Mouse (Mus musculus) brown adipose tissue, adult 24 weeks (tissue): ENCODE measurements around the gene Mrpl14. TPM values are rescaled to one million over a fixed set of nuclear protein-coding genes. Genes with fewer than 3 reads are reported as not detected.

Experiments
- H3K27ac ChIP-seq: fragments of 200-500 bp; replicated peaks from 2 replicates; pipeline ENCODE4 v1.5.1; 2012; ENCODE audit warnings: low read depth, mild to moderate bottlenecking, low read length
- H3K4me1 ChIP-seq: fragments of 200-500 bp; 2 replicates; pipeline ENCODE4 v1.6.1; 2012; ENCODE audit warnings: low read length, mixed read lengths; ENCODE audit not compliant: control insufficient read depth, insufficient read depth, insufficient read length
- H3K4me3 ChIP-seq: fragments of 200-500 bp; 2 replicates; pipeline ENCODE4 v1.5.1; 2012; ENCODE audit warnings: low read depth, mild to moderate bottlenecking, low read length, moderate library complexity; ENCODE audit not compliant: insufficient read depth
- polyA plus RNA-seq: library from polyadenylated mRNA; stranded (reverse); fragments of >200 nt; gene quantifications from 2 replicates; pipeline ENCODE4 v1.2.4, GENCODE M21; 2012; ENCODE audit not compliant: missing spikeins, insufficient read depth, insufficient read length

Gene Mrpl14
- 138 and 175 TPM in 2 replicates for polyA plus RNA-seq

GRCm38 (mm10) chr17:45686093-45686619 lies at the start of gene Mrpl14:
TSS of gene Mrpl14 (plus strand) at chr17:45686322.
- Histone ChIP-seq H3K4me3 (peak within 1 kb of the TSS; percentile 96), H3K4me1 (peaks cover 5% of the 10 kb centered on the region), H3K27ac (peak within 1 kb of the TSS; percentile 45)

GRCm38 (mm10) chr17:45638596-45639295 lies 47.4 kb upstream of the Mrpl14 start:
- no peak overlapping the region for H3K4me3 ChIP-seq
- H3K27ac ChIP-seq, result no peak overlapping the region
- no peaks in the 10 kb centered on the region for H3K4me1 ChIP-seq

- no peak overlapping the region for H3K27ac ChIP-seq
- no peaks in the 10 kb centered on the region for H3K4me1 ChIP-seq
- no peak overlapping the region for H3K4me3 ChIP-seq
Observed at GRCm38 (mm10) chr17:45641981-45642380, 44.1 kb upstream of the Mrpl14 start.

- H3K27ac ChIP-seq, result no peak overlapping the region
- H3K4me1 ChIP-seq, result no peaks in the 10 kb centered on the region
- no peak overlapping the region for H3K4me3 ChIP-seq
Observed at GRCm38 (mm10) chr17:45642701-45643100, 43.4 kb upstream of the Mrpl14 start.

- Histone ChIP-seq H3K27ac (peak overlapping the region; percentile 40; the same call in 1 of the 2 replicates), H3K4me3 (peak overlapping the region; percentile 28), H3K4me1 (no peaks in the 10 kb centered on the region)
Observed at GRCm38 (mm10) chr17:45644185-45644584, 41.9 kb upstream of the Mrpl14 start.

- Histone ChIP-seq H3K27ac (no peak overlapping the region), H3K4me1 (peaks cover 3% of the 10 kb centered on the region), H3K4me3 (no peak overlapping the region)
Observed at GRCm38 (mm10) chr17:45653233-45653632, 32.9 kb upstream of the Mrpl14 start.

GRCm38 (mm10) chr17:45655820-45656219 lies 30.3 kb upstream of the Mrpl14 start:
- Histone ChIP-seq H3K4me3 (no peak overlapping the region), H3K4me1 (peaks cover 3% of the 10 kb centered on the region), H3K27ac (no peak overlapping the region)

GRCm38 (mm10) chr17:45659225-45659624 lies 26.9 kb upstream of the Mrpl14 start, which contains the start of gene Capn11:
TSS of gene Capn11 (minus strand) at chr17:45659325.
- no peaks in the 10 kb centered on the region for H3K4me1 ChIP-seq
- H3K27ac ChIP-seq, result no peak within 1 kb of the TSS
- H3K4me3 ChIP-seq, result no peak within 1 kb of the TSS

GRCm38 (mm10) chr17:45663106-45663919 lies 22.8 kb upstream of the Mrpl14 start:
- Histone ChIP-seq H3K4me3 (no peak overlapping the region), H3K4me1 (no peaks in the 10 kb centered on the region), H3K27ac (no peak overlapping the region)

GRCm38 (mm10) chr17:45664608-45665007 lies 21.5 kb upstream of the Mrpl14 start:
- H3K4me3 ChIP-seq, result no peak overlapping the region
- no peak overlapping the region for H3K27ac ChIP-seq
- no peaks in the 10 kb centered on the region for H3K4me1 ChIP-seq

- H3K27ac ChIP-seq, result no peak overlapping the region
- H3K4me1 ChIP-seq, result no peaks in the 10 kb centered on the region
- H3K4me3 ChIP-seq, result no peak overlapping the region
Observed at GRCm38 (mm10) chr17:45666091-45666490, 20.0 kb upstream of the Mrpl14 start.

- Histone ChIP-seq H3K27ac (no peak overlapping the region), H3K4me3 (no peak overlapping the region), H3K4me1 (no peaks in the 10 kb centered on the region)
Observed at GRCm38 (mm10) chr17:45667481-45667880, 18.6 kb upstream of the Mrpl14 start.

- no peaks in the 10 kb centered on the region for H3K4me1 ChIP-seq
- no peak overlapping the region for H3K4me3 ChIP-seq
- H3K27ac ChIP-seq, result no peak overlapping the region
Observed at GRCm38 (mm10) chr17:45667986-45668385, 18.1 kb upstream of the Mrpl14 start.

GRCm38 (mm10) chr17:45671821-45672220 lies 14.3 kb upstream of the Mrpl14 start:
- H3K4me1 ChIP-seq, result no peaks in the 10 kb centered on the region
- H3K4me3 ChIP-seq, result no peak overlapping the region
- no peak overlapping the region for H3K27ac ChIP-seq

- Histone ChIP-seq H3K27ac (no peak overlapping the region), H3K4me3 (no peak overlapping the region), H3K4me1 (no peaks in the 10 kb centered on the region)
Observed at GRCm38 (mm10) chr17:45672598-45672997, 13.5 kb upstream of the Mrpl14 start.
